Mouse (Mus musculus): ENCODE measurements at regions not wholly inside any gene's neighbourhood (a gene's known extent, or its start where the extent isn't known, plus 50 kb on each side); places are given as distances from the start of the nearest gene placed in this dataset.

DNA sequence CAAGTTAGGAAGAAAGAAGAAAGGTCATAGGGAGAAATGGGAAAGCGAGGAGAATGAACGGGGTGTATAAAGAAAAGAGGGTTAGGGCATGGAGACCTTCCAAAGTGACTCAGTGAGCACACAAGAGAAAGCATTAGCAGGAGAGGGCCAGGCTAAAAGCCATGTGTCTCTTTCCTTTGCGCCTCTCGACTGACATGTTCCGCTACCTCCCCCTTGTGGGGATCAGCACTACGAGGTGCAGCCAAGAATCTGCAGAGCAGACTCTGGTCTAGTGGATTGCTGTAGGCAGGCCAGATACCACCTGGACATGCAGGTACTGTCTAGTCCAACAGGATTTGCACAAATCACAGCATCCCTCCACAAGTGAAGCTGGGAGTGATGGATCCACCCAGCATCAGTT, 54.0 kb downstream of the Kcna5 start:
- peak; percentile 11 for DNase-seq (ENCODE audit: low read depth)

DNA sequence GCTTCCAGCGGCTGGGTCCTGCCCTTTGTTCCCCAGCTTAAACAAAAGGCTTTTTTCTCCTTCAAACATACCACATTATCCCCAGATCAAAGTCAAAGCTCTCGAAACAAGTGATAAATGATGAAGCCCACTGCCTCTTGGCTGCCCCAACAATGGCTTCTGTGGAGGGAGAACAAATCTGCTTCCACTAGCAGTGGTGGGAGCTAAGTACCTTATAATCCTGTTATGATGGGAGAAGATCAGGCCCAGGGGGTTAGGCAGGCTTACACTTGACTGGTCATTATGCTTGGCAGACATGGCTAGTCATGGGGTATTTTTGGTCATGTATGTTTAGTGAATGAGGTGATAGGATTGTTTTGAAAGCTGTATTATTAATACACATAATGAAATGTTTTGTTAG, 57.7 kb downstream of the Kcna5 start:
- DNase-seq (ENCODE audit: low read depth), result no peak

DNA sequence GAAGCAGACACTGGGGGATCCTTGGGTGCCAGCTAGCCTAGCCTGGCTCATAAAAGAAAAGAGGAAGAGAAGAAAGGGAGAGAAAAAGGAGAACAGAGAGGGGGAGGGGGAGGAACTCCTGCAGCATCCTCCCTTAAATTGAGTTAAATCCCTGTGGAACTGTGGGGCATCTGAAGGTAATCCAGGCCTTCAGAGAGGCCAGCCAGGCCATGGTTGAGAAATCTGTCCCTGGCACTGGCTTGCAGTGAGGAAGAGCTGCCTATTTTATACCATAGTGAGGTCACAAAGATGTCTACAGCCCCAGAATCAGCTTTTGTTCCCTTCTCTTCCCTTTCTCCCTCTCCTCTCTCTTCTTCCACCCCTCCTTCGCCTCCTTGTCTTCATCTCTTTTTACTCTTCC, 58.5 kb downstream of the Kcna5 start:
- DNase-seq (ENCODE audit: low read depth), result no peak

DNA sequence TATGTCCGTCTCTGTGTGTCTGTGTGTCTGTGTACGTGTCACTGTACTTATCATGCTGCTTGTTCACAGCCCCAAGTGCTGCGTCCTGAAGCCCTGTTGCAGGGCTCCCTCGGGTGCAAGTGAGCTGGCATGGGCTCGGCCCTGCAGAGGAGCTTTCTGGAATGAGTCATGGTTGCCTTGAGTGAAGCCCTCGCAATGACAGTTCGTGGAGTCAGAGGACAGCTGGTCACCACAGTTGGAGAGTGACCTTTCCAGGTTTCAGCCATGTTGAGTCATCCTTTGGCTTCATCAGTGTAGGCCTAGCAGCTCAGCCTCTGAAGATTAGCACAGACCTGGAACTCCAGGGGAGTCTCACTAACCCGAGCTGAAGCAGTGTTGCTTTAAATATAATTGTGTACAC, 59.7 kb downstream of the Kcna5 start:
- peak; percentile 13 for DNase-seq (ENCODE audit: low read depth)

DNA sequence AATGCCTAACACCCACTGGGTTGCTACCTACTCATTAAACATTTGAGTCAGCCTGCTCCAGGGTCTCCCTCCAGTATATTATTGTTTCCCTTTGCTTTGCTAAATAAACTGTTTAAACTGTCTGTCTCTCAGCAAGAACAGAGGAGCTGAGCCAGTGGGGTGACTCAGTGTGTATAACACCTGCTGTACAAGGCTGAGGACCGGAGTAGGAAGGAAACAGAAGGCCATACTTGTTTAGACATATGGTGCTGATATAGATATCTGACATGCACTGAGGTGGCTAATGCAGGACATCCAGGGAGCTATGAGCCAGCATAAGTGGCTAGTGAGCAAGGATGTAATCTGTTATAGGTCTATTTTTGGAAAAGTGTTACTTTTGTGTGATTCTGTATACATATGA, 81.5 kb downstream of the Kcna5 start:
- DNase-seq (ENCODE audit: low read depth), result no peak

DNA sequence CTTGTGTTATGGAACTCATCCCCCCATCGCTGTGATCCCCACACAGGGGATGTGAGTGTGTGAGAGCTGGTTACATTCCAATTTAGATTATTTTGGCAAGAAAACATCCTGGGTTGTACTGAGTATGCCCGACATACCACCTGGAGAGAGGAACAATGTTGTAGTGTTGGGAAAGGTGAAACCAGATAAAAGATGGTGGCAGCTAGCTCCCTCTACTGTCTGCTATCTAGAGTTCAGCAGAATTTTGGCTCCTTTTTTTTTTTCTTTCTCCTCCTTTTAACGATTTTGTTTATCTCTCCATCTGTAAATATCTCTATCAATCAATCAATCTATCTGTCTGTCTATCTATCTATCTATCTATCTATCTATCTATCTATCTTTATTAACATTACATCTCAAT, 89.7 kb downstream of the Kcna5 start:
- DNase-seq (ENCODE audit: low read depth), result no peak

DNA sequence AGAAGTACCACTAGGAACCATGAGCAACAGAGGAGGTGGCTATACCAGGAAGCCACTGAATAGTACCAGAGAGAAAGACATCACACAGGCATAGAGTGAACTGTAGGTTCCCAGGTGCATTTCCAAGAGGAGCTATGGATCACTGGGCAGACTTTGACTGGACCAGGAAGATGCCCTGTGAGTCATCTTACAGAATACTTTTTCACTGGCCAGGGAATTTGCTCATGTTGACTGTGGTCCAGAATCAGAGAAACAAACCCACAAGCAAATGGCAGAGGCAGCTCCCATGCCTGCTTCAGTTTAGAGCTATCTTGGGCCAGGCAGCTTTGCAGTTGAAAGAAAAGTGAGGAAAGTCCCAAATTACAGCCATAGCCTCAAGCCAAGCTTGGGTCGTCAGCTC, 95.0 kb downstream of the Kcna5 start:
- DNase-seq (ENCODE audit: low read depth), result no peak

DNA sequence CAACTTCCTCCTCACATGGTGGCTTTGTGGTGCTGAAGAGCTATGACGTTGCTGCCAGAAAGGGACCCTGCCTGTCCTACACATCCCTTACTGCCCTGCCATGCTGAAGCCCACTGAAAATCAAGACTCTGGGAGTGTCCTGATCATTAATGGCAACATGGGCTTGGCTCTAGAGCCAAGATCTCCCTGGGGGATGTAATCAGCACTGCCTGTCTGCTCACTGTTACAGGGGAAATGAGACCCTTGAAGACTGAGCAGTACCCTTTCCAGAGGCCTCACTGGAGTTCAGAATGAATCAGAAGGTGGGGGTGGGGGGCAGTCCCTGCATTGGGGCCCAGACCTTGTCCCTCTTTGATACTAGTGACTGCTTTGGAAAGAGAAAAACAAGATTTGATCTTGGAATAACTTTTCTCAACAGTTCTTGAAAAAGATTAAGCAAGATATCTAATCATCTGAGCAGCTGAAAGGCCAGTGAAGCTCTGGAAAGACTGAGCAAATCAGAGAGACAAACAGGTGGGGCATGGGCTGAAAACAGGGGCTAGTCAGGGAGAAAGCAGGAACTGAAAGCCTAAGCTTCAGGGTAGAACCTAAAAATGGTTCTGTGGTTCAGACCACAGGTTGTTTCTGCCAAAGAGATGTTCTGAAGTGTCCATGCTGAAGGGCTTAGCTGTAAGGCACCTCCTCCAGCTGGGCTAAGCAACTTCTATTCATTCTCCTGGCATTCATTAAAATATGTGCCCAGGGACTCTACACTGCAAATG, 97.1 kb downstream of the Kcna5 start:
- DNase-seq (ENCODE audit: low read depth), result no peak

DNA sequence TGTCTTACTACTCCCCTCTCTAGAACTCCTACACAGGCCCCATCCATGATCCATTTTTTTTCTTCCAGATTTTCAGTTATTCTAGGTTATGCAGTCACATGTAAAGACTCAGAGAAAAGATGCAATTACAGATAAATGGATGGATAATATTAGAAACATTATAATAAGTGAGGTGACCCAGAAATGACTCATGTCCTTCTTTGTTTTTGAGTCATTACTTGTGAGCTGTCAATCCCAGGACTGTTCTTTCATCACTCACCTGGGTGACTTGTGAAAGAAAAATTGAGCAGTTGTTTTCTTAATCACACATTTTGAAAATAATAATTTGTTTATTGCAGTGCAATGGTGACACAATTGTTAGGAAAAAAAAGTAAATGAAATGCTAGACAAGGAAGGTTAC, 108.0 kb downstream of the Kcna5 start:
- no peak for DNase-seq (ENCODE audit: low read depth)

DNA sequence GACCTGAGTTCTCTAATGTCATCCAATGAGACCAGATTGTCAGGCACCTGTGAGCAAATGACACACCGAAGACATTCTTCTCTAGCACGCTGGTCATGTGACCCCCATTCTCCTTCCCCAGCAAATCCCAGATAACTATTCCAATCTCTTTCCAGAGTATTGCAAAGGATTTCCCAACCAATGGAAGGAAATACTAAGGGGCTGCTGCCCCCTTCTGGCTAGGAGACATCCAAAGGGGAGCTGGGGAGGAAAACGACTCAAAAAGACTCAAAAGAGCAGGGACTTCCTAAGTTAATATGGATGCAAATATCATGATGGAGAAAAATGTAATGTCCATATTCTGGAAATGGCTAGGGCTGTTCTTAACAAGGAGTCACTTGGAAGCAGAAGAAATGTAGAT, 129.5 kb downstream of the Kcna5 start:
- DNase-seq (ENCODE audit: low read depth), result no peak

DNA sequence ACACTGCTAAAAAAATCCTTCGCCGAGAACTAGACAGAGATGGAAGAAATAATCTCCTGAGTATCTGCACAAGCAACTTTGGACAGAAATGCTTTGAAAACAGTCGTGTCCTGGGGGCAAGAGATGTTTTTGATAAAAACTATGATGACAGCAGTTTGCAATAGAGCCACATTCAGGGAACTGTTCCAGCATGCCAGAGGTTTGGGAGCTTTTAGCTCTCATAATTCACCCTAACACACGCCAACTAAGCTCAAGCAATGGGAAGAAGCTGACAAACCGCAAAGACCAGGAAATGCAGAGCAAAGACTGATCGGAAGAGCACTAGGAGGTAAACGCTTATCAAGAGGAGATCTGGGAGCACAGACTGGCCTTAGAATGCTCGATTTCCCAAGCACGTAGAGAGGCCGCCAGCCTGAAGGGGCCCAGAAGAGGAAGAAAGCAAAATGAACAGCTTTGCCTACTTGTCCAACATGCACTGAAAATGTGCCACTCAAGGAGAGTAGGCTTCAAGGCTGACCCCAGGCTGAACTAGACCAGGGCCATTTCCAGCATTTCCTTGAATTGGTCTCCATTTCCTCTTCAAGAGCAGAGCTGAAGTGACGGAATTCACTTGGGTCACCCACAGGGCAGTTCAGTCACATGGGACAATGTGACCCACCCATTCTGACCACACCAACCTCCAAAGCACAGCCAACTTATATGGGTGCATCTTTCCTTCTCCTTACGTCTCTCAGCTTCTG, 130.7 kb downstream of the Kcna5 start:
- DNase-seq (ENCODE audit: low read depth), result peak; percentile 13

DNA sequence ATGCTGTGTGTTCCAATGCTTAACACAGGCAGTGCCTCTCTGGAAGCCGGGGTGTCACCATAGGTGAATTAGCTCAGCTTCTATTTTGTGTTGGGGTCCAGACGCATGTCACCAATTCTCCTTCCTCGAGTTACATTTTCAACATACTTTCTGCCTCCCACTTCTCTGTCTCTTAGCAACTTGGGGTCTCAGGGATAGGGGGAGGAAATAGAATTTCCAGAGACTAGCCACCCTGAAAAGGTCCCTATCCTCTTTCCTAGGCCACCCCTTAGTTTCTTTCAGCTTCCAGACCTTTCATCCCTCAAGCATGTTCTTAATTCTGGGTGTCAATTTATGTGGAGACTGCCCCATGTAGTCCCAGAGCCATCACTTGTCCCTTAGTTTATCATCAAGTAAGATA, 135.6 kb downstream of the Kcna5 start:
- no peak for DNase-seq (ENCODE audit: low read depth)

DNA sequence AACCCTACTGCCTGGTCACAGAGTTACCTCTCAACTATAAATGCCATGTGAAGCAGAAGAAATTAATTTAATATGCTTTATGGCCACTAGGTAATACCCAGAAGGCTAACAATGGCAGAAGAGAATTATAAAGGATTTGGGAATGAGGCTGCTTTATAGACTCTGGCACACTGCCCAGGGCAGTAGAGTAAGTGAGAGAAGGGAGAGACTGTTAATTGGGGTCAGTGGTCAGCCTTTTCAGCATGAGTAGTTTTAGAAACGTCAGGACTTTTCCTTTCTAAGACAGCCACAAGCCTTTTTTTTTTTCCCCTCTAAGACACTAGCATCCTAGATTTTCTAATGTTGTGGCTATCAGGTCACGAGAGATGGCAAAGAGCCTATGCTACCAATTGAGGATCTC, 136.6 kb downstream of the Kcna5 start:
- no peak for DNase-seq (ENCODE audit: low read depth)

DNA sequence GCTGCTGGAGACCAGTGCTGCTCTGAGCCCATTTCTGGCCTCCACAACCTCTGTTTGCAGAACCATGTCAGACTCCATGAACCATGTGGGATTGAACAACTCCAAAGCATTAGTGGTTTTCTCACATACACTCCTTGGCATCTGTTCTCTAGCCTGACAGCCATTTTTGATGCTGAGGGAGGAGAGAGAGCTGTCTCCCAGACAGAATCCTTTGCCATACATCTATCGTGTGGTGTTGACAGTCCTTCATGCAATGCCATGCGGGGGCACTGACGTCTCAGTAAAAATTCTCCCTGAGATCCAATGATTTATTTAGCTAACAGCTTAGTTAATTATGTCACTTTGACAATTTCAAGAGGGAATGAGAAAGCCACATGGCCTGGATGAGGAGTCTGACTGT, 140.2 kb downstream of the Kcna5 start:
- no peak for DNase-seq (ENCODE audit: low read depth)

DNA sequence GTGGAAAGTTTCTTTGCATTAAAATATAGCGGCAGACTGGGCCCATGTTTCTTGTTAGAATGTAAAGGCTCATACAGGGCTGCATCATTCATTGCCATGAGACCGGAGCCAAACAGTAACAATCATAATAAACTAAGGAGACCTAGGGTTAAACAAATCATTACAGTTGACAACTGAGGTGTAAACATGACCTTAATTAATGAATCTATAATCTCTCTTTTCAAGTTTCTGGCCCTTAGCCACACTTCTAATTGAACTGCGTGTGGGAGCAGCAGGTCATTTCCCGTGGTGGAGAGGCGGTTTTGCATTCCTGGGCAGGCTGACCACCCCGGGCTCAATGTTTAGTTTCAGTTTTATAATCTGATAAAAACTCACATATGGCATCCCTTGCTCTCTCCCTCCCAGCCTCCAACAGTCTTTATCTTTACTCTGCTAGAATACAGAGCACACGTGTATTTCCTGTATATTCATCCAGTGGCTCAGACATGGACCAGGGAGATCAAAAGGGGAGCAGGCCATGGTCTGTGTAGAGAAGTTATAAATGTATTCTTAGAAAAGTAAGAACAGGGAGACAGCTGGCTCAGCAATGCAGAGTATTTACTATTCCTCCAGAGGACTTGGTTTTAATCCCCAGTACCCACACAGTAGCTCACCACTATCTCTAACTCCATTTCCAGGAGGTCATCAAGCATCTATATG, 141.0 kb downstream of the Kcna5 start:
- peak; percentile 31 for DNase-seq (ENCODE audit: low read depth)

DNA sequence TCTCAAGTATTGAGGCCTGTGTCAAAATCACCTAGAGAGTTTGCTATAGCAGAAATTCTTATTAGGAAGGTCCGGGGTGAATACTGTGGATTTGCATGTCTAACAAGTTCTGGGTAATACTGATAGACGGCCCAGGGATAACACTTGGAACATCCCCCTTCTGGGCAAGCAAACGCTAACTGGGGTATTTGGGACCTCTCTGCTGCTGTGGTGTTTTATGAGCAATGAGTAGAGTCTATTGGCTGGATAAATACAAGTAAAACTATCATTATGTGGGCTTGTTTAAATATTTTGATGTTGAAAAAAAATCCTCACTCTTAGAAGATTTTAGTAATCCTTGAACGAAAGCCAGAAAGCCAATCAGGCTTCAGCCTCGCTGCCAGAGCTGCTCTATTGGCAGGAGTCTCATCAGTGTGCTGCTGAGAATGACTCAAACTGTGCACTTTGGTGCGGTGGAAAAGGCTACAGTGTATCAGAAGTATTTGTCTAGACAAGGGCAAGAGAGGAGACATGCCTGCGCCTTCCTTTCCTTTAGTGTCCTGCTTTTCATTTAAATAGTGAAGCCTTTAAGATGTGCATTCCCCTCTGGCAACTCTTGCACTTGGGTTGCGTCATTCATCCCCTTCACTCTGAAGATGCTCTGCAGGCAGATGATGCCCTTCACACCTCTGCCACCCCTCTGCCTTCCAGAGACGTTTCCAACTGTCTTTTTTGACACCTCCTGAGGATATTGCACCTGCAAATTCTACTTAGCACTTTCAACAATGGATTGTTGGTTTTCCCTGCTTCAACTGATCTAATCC, 150.8 kb downstream of the Kcna5 start:
- DNase-seq (ENCODE audit: low read depth), result no peak

DNA sequence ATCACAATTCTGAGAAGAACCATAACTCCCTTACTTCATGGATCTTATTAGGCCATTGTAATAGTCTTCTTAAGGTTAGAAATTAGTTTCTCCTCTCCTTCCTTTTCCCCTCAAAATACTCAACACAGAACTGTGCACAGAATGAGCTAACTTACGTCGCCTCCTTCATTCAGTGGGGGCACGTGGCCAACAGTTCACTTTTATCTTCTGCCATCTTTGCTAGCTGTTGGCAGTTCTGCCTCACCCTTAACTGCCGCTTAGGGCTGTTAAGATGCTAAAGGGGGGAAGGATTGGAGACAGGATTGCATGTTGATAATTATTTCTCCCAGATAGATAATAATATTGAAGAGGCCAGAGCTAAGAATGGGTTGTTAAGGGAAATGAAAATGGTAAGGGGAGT, 158.0 kb downstream of the Kcna5 start:
- DNase-seq (ENCODE audit: low read depth), result no peak

DNA sequence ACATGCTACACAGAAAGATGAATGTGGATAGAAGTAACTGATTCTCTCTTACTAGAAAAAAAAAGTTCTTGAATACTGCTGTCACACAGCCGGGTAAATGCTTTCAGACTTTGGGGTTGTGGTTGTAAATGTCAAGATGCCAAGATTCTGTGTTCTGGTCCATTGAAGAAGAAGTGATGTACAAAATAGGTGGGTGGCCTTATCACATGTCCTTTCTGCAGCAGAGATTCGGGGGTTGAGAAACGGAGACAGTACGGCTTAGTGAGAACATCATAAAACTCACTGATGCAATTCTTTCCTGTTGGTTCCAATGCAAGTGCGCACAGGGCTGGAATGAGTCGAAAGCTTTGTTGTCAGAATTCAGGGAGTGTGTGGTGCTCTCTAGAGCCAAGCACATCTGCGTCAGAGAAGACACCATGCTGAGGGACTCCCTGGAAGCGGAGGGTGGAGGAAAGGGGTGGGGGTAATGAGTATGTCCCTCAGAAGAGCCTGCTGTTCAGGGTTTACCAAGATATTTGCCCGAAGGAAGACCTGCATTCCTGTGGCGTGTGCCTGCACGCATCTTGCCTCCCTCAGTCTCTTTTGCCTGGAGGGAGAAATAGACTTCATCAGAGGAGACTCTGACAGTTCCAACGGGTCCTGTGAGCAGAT, 160.1 kb downstream of the Kcna5 start:
- DNase-seq (ENCODE audit: low read depth), result no peak

DNA sequence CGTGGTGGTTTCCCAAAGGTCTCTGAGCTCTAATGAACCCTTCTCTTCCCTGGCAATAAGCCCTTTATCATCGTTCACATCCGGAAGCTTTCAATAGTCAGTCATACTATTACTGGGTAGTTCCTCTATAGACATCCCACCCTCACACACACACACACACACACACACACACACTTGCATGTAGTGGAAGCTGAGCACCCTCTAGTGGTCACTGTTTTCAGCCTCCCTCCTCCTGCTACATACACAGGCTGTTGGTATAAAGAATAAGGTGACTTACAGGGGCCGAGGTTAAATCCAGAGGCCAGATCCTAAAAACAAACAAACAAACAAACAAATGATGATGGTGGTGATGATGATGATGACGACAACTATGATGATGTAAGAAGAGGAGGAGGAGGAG, 163.2 kb downstream of the Kcna5 start:
- peak; percentile 62 for DNase-seq (ENCODE audit: low read depth)

DNA sequence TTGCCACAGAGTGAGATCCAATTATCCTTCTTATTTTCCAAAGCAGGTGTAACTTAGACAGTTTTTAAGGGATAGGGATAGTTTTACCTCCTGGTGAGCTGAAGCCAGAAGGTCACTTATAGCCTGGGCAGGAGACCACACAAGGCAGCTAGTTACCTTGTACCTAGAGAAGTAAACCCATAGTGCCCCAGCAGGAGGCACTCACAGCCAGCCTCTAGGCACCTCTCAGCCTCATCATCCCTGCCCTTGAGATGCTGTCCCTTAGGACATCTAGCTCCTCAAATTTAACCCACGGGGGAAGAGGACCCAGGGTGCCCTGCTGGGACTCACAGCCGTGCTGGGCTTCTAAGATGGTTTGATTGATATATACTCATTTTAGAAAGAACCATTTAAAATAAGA, 163.7 kb downstream of the Kcna5 start:
- DNase-seq (ENCODE audit: low read depth), result no peak

DNA sequence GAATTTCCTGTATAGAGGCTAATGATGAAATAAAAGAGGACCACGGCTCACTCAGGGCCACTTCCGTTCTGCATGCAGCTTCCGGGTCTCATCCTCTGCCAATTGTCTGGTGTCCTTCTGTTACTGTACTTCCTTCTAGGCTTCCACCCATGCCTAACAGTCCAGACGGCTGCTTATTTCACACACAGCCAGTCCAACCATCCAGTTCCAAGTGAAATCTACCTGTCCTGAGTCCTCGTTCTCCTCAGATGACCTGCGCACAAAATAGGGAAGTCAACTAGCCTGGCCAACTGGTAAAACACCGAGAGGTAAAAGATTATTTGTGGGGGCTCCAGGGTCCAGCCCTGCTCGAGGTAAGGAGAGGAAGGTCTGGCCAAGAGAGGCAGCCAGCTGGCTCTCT, 169.7 kb downstream of the Kcna5 start:
- no peak for DNase-seq (ENCODE audit: low read depth)

DNA sequence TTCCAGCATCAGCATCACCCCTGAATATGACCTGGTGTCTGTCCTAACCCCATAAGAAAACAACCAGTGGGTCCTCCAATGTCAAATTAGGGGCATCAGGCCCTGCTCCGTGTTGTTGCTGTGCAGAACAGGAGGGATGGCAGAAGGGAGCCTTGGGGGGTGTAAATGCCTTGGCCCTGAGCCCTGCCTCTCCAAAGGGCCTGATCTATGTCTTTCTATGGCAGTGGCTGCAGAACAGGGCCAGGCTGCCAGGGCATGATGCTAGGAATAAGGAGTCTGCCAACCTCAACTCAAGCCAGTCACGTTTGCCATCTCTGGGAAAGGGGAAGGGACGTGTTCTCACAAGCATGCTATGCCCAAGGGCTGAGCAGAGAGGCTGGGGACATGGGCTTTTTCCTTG, 172.9 kb downstream of the Kcna5 start:
- no peak for DNase-seq (ENCODE audit: low read depth)
